Mouse (Mus musculus) liver, adult 2 months (tissue): Measurements from ENCODE around the gene Cstf3.

Source experiments
- CTCF ChIP-seq: fragments of 200-500 bp; IDR thresholded peaks from 2 replicates; pipeline ENCODE4 v1.5.1; 2011; ENCODE audit warnings: low read depth, low read length, control low read depth
- POLR2A ChIP-seq: fragments of 200-500 bp; IDR thresholded peaks from 2 replicates; pipeline ENCODE4 v1.6.1; 2011; ENCODE audit warnings: low read length, control low read depth; ENCODE audit not compliant: insufficient read depth; ENCODE audit errors: extremely low read depth

- TF ChIP-seq POLR2A (no peak), CTCF (no peak)
Measured at GRCm38 (mm10) chr2:104604718-104605117, 14.4 kb downstream of the Cstf3 start.
